Mouse (Mus musculus) neural tube, embryonic 15.5 days (tissue): ENCODE results near the gene Rhobtb1. TPM values are rescaled to one million over a fixed set of nuclear protein-coding genes. Genes with fewer than 3 reads are reported as not detected.
A peak's percentile ranks its signal among the peaks of the same experiment; 100 is the strongest.

Source experiments
- ATAC-seq: fragments of 200-750 bp; cut with Nextera tagmentation; 2 replicates; pipeline ENCODE4 v1.8.0; 2017; ENCODE audit warnings: mild to moderate bottlenecking, moderate TSS enrichment, moderate library complexity; ENCODE audit not compliant: low FRiP score
- H3K27ac ChIP-seq: fragments of 300-500 bp; sonication (generic); replicated peaks from 2 replicates; pipeline ENCODE4 v1.5.1; 2015; ENCODE audit warnings: mild to moderate bottlenecking, inconsistent platforms
- H3K27me3 ChIP-seq: fragments of 300-500 bp; sonication (generic); replicated peaks from 2 replicates; pipeline ENCODE4 v1.6.1; 2015; ENCODE audit warnings: inconsistent platforms
- H3K36me3 ChIP-seq: fragments of 300-500 bp; sonication (generic); 2 replicates; pipeline ENCODE4 v1.6.1; 2015; ENCODE audit warnings: inconsistent platforms
- H3K4me1 ChIP-seq: fragments of 300-500 bp; sonication (generic); 2 replicates; pipeline ENCODE4 v1.6.1; 2015; ENCODE audit warnings: inconsistent platforms
- H3K4me2 ChIP-seq: fragments of 300-500 bp; sonication (generic); 2 replicates; pipeline ENCODE4 v1.6.1; 2015; ENCODE audit warnings: inconsistent platforms, mild to moderate bottlenecking, moderate library complexity
- H3K4me3 ChIP-seq: fragments of 300-500 bp; sonication (generic); replicated peaks from 2 replicates; pipeline ENCODE4 v1.5.1; 2015; ENCODE audit warnings: mild to moderate bottlenecking, inconsistent platforms
- H3K9ac ChIP-seq: fragments of 300-500 bp; sonication (generic); replicated peaks from 2 replicates; pipeline ENCODE4 v1.6.1; 2015; ENCODE audit warnings: mild to moderate bottlenecking, inconsistent platforms
- H3K9me3 ChIP-seq: fragments of 300-500 bp; sonication (generic); replicated peaks from 2 replicates; pipeline ENCODE4 v1.6.1; 2016; ENCODE audit warnings: inconsistent platforms
- WGBS: fragments of 180-500 bp; shearing (Covaris S2); methylation state at CpG from one replicate; pipeline ENCODE4 v1.1.7; 2015; ENCODE audit warnings: mixed read lengths; 5-methylcytosine and 5-hydroxymethylcytosine counted together
- polyA plus RNA-seq: library from polyadenylated mRNA; unstranded; fragments of >200 nt; fragmentation: Nextera tagmentation; extraction: Ambion mirVana; gene quantifications from 2 replicates; pipeline ENCODE4 v1.2.1, GENCODE M21; 2015

Gene Rhobtb1
- polyA plus RNA-seq, 1 experiment from 2014 or later = 15.7 TPM

DNA sequence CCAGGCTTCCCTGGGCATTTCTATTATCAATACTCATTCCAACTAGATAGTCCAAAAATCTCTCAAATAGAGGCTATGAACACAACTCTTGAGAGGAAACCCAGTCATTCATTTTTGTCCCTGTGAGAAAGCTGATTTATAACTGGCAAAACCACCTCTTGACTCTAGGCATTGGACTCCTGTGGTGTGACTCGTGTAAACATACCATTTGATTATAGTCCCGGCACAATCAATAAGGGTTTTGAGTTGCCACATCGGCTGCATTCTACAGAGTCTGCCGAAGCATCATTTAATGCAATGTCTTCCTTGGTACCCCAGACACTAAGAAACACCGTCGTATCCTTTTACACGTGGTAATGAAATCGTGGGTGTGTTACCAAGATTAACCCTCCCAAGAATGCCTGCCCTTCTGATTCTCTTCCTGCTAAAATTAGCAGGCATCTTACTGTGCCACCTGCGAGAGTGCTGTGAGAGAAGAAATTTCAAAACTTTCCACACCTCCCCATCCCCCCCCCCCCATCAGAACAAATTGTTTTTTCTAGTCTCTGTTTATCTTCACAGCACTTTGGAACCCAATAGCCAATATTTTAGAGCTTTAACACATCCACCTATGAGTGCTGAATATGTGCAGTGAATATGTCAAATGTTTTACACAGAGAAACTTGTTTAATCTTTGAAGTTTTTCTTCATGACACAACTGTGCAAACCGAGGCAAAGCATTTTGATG is 39.4 kb downstream of the Rhobtb1 start:
- no peaks in the 10 kb centered on the region for H3K36me3 ChIP-seq
- 86% methylated on average over 10 of the region's 10 CpGs for WGBS
- no peak overlapping the region for H3K4me2 ChIP-seq
- no peak overlapping the region for H3K4me3 ChIP-seq
- no peaks in the 10 kb centered on the region for H3K4me1 ChIP-seq
- no peaks in the 10 kb centered on the region for H3K9me3 ChIP-seq
- no peaks in the 10 kb centered on the region for H3K27me3 ChIP-seq
- no peak overlapping the region for H3K27ac ChIP-seq
- no peak overlapping the region for H3K9ac ChIP-seq
- ATAC-seq = no peak

DNA sequence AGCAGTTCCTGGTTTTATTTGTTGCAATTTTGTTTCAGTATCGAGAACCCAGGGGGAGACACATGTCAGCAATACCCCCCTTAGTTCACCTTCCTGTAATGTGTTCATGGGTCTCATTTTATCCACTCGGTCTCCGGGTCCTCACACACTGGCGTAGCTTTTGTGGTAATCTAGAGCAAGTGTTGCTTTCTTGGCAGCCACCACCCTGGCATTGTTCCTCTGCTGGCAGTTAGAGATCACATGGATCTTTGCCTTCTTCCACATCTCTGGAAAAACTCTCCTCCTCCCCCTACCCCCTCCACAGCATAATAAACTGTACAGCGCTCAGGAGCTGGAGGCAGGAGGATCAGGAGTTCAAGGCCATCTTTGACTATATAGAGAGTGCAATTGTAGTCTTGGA is 41.0 kb downstream of the Rhobtb1 start:
- Histone ChIP-seq H3K27me3 (no peaks in the 10 kb centered on the region), H3K36me3 (no peaks in the 10 kb centered on the region), H3K4me2 (no peak overlapping the region), H3K9ac (no peak overlapping the region), H3K9me3 (no peaks in the 10 kb centered on the region), H3K4me3 (no peak overlapping the region), H3K4me1 (no peaks in the 10 kb centered on the region), H3K27ac (no peak overlapping the region)
- ATAC-seq = no peak
- WGBS = 88% methylated on average over 5 of the region's 5 CpGs

DNA sequence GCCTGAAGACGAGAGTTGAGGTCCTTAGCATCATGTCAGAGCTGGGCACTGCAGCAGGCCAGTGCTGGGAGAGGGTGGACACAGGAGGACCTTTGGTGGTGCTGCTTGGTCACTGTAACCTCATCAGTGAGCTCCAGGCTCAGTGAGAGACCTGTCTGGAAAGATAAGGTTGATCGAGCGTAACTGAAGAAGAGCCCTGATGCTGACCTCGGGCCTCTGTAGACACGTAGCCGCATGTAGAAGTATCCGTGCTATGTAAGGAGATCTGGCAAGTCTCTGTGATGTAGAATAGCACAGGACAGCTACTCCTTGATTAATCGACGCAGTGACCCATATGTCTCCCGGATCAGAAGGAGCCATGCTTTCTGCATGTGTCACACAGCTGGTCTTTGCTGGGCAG is 42.5 kb downstream of the Rhobtb1 start:
- 93% methylated on average over 10 of the region's 10 CpGs for WGBS
- no peak for ATAC-seq
- no peaks in the 10 kb centered on the region for H3K4me1 ChIP-seq
- no peaks in the 10 kb centered on the region for H3K36me3 ChIP-seq
- no peak overlapping the region for H3K9ac ChIP-seq
- no peak overlapping the region for H3K4me3 ChIP-seq
- H3K27me3 ChIP-seq = no peaks in the 10 kb centered on the region
- no peak overlapping the region for H3K27ac ChIP-seq
- H3K4me2 ChIP-seq = no peak overlapping the region
- no peaks in the 10 kb centered on the region for H3K9me3 ChIP-seq

DNA sequence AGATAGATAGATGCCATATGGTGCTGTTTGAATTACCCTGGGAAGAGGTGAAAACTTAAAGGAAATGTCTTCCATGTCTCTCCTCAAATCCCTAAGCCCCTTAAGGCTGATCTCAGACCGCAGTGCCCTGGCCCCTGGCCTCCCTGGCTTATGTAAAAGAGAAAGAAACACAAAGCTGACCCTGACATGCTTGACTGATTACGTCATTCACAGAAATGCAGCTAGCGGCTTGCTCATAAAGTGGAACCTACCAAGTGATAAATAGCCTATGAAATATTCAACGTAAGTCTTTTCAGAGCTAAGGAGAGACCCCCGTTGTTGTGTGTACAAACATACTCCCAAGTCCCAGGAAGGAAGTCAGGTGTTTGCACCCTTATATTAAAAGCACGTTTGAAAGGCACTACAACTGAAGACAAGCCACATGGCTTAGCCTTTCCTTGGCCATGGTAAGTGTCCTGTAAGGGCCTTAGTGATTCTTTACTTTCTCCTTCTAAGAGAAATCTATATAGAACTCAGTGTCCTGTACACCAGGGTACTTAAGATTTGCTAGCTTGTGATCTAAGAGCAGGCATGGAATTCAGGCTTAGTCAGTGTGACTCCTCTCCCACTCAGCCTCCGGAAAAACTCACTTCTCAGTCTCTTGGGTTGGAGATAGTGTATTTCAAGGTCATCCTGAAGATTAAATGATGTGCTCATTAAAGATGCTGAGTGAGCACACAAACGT is 53.6 kb downstream of the Rhobtb1 start:
- Histone ChIP-seq H3K9ac (no peak overlapping the region), H3K9me3 (no peaks in the 10 kb centered on the region), H3K36me3 (no peaks in the 10 kb centered on the region), H3K27ac (no peak overlapping the region), H3K4me2 (no peak overlapping the region), H3K27me3 (no peaks in the 10 kb centered on the region), H3K4me1 (no peaks in the 10 kb centered on the region), H3K4me3 (no peak overlapping the region)
- no peak for ATAC-seq
- 46% methylated on average over 8 of the region's 8 CpGs for WGBS

DNA sequence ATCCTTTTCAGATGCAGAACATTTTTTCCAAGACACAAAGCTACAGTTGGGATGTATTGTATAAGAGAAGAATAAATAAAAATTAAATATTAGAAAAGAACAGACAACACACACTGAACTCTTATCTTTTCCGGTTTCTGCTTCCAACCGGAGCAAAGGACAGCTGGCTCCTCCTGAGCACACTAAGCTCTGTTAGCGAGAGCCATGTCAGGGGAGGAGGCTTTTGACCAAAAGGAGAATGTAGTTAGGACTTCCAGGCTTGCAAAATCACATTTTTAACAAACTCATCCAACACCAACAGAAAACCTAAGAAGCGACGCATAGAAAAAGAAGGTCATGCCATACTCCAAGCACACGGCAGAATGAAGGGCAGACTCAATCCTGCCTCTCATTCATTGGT is 54.8 kb downstream of the Rhobtb1 start:
- ATAC-seq = no peak
- H3K9ac ChIP-seq = no peak overlapping the region
- H3K4me1 ChIP-seq = 0 out of 2 replicates have a peak, but pooled peaks cover under 1% of the 10 kb centered on the region
- no peak overlapping the region for H3K4me3 ChIP-seq
- H3K4me2 ChIP-seq = no peak overlapping the region
- 92% methylated on average over 6 of the region's 6 CpGs for WGBS
- no peaks in the 10 kb centered on the region for H3K9me3 ChIP-seq
- no peaks in the 10 kb centered on the region for H3K36me3 ChIP-seq
- no peaks in the 10 kb centered on the region for H3K27me3 ChIP-seq
- H3K27ac ChIP-seq = no peak overlapping the region

DNA sequence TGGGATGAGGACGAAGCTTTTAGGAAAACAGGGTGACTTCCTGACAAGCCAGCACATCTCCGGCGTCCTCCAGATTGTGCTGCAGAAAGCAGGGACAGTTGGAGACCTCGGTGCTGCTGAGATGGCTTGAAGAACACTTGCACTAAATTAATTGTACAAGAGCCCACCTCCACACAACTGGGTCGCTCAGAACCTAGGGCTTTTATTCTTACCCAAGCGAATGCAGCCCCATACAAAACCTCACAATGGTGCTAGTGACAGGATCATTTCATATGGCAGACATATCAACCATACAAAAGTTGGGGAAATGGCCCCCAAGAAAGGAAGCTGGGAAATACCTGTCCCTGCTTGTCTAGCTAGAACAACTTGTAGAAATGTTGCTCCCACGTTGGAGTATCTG is 56.2 kb downstream of the Rhobtb1 start:
- H3K9ac ChIP-seq = no peak overlapping the region
- no peaks in the 10 kb centered on the region for H3K9me3 ChIP-seq
- H3K27me3 ChIP-seq = no peaks in the 10 kb centered on the region
- no peak overlapping the region for H3K4me3 ChIP-seq
- 86% methylated on average over 7 of the region's 7 CpGs for WGBS
- H3K27ac ChIP-seq = no peak overlapping the region
- no peaks in the 10 kb centered on the region for H3K36me3 ChIP-seq
- ATAC-seq = no peak
- no peak overlapping the region for H3K4me2 ChIP-seq
- H3K4me1 ChIP-seq = peaks cover 12% of the 10 kb centered on the region

DNA sequence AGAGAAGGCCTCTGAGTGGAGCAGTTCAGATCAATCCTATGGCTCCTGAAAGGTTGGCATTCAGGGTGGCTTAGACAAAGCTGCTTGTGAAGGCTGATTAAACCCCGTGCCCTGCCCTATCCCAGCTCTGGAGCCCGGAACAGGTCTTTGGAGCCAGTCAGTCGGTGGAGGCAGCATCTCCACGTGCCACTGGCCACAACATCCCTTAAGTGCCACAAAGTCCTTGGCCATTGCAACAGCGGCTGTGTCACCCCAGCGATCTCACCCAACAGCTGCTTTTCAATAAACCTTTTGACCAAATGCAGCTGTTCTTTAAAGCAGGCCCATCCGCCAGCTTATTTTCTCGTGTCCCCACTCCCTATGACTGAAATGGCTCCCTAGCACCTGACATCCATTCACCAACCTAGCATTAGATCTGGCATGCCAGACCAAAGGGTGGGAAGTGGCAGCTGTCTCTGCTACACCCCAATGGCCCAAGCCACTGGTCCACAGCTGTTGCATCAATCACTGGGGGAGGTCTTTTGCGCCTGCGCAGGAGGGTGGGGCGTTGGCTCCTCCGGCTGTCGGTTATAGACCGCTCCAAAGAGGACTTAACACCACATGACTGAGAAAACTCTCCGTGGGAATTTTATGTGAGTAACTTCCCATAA is 56.9 kb downstream of the Rhobtb1 start:
- Histone ChIP-seq H3K4me1 (peaks cover 12% of the 10 kb centered on the region), H3K9ac (no peak overlapping the region), H3K4me2 (no peak overlapping the region), H3K4me3 (no peak overlapping the region), H3K27ac (no peak overlapping the region), H3K27me3 (no peaks in the 10 kb centered on the region), H3K9me3 (no peaks in the 10 kb centered on the region), H3K36me3 (no peaks in the 10 kb centered on the region)
- no peak for ATAC-seq
- 83% methylated on average over 15 of the region's 15 CpGs for whole genome bisulfite sequencing

DNA sequence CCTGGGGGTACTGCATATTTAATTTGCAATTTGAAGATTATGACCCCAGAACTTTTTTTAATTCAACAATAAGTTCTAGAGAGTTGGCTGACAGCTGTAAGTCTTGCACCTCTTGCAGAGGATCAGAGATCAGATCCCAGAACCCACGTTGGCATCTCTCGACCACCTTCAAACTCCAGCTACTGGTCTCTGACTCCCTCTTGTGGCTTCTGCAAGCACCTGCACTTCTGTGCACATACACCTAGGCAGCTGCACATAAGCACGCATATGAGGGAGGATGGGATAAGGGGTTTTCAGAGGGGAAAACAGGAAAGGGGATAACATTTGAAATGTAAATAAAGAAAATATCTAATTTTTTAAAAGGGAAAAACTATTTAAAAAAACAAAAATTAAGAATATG is 57.5 kb downstream of the Rhobtb1 start:
- 97% methylated on average over 3 of the region's 3 CpGs for WGBS
- H3K36me3 ChIP-seq = no peaks in the 10 kb centered on the region
- no peak for ATAC-seq

DNA sequence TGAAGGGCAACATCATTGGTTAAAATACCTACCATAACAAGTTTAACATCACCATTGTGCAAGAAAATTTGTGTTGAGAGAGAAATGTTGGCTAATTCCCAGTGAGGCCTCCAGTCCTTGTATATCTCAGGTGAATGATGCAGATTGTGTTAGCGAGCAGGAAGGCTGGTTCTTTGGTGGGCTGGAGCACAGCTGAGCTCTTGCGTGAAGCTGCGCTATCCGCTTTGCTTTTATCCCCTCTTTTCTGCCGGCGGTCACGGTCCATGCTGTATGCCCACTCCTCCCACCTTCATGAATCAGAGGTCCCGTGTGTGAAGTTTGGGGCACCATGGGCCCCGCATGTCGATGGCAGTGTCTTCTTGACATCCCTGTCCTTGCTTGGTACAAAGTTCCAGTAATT is 58.8 kb downstream of the Rhobtb1 start:
- H3K4me3 ChIP-seq = no peak overlapping the region
- peaks cover 22% of the 10 kb centered on the region for H3K4me1 ChIP-seq
- H3K9ac ChIP-seq = no peak overlapping the region
- H3K9me3 ChIP-seq = no peaks in the 10 kb centered on the region
- ATAC-seq = no peak
- no peaks in the 10 kb centered on the region for H3K36me3 ChIP-seq
- H3K4me2 ChIP-seq = no peak overlapping the region
- no peaks in the 10 kb centered on the region for H3K27me3 ChIP-seq
- WGBS = 90% methylated on average over 10 of the region's 10 CpGs
- H3K27ac ChIP-seq = no peak overlapping the region

More for the DNA sequence above, 57.5 kb downstream of the Rhobtb1 start:
- Histone ChIP-seq H3K27me3 (no peaks in the 10 kb centered on the region), H3K4me2 (no peak overlapping the region), H3K4me1 (peaks cover 13% of the 10 kb centered on the region), H3K27ac (no peak overlapping the region), H3K4me3 (no peak overlapping the region), H3K9ac (no peak overlapping the region), H3K9me3 (no peaks in the 10 kb centered on the region)

DNA sequence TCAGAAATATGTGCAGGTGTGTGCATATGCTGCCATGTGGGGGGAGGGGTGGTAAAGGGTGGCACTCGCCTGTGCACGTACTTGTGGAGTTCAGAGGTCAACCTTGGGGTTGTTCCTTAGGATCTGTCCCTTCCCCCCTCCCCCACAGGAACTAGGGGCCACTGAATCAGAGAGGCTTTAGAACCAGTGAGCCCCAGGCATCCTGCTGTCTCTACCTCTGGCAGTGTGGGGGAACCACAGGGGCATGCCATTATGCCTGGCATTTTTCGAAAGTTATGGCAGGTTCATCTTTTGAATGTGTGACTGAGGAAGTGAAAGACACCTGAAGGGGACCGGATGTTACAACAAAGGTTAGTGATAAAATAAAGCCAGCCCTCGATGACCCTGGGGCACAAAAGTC is 59.4 kb downstream of the Rhobtb1 start:
- H3K4me1 ChIP-seq = peaks cover 22% of the 10 kb centered on the region
- H3K9me3 ChIP-seq = no peaks in the 10 kb centered on the region
- no peaks in the 10 kb centered on the region for H3K36me3 ChIP-seq
- WGBS = 88% methylated on average over 5 of the region's 5 CpGs
- H3K4me3 ChIP-seq = no peak overlapping the region
- H3K27me3 ChIP-seq = no peaks in the 10 kb centered on the region
- H3K27ac ChIP-seq = no peak overlapping the region
- no peak overlapping the region for H3K9ac ChIP-seq
- no peak overlapping the region for H3K4me2 ChIP-seq
- ATAC-seq = no peak

DNA sequence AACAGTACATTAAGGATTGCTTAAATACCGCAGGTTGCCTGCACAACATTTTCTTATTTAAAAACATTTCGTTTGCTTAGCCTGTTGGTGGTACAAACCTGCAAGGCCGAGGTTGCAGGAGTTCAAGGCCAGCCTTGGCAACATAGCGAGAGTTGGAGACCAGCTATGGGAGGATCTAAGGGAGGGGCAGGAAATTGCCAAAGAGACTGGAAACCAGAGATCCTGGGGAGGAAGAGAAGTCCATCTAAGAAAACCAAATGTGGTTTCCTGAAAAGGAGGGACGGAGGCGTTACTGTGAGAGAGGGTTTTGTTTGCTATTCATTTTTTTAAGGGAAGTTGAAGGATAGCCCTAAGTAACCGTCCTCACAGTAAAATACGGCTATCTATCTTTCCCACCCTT is 60.3 kb downstream of the Rhobtb1 start:
- Histone ChIP-seq H3K4me3 (peak overlapping the region; percentile 78), H3K4me1 (peaks cover 22% of the 10 kb centered on the region), H3K9ac (peak overlapping the region; percentile 90), H3K4me2 (peak overlapping the region; percentile 87), H3K9me3 (no peaks in the 10 kb centered on the region), H3K27ac (peak overlapping the region; percentile 97), H3K36me3 (no peaks in the 10 kb centered on the region), H3K27me3 (no peaks in the 10 kb centered on the region)
- ATAC-seq = no peak
- WGBS = 69% methylated on average over 8 of the region's 8 CpGs

DNA sequence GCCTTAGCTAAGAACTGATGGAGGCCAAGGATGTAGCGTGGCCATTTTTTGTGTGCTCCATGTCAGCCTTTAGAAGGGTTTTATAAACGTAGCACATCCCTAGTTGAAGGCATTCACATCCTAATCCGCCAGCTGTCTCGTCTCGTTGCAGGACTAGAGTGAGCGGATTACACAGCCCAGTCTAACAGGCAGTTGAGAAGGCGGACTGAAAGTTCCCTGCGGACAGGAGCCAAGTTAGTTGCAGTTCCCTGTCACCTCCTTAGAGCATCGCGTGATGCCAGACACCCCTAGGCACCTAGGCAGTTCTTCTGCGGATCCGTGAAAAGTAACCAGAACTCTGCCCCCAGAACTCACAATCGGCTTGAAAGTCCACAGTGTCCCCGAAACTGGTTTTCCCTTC is 60.7 kb downstream of the Rhobtb1 start:
- peak overlapping the region; percentile 97 for H3K27ac ChIP-seq
- H3K36me3 ChIP-seq = no peaks in the 10 kb centered on the region
- H3K4me1 ChIP-seq = peaks cover 22% of the 10 kb centered on the region
- peak overlapping the region; percentile 90 for H3K9ac ChIP-seq
- H3K9me3 ChIP-seq = no peaks in the 10 kb centered on the region
- peak; percentile 7; the same call in 1 of the 2 replicates for ATAC-seq
- 5% methylated on average over 14 of the region's 14 CpGs for WGBS
- H3K4me2 ChIP-seq = peak overlapping the region; percentile 87
- no peaks in the 10 kb centered on the region for H3K27me3 ChIP-seq
- peak overlapping the region; percentile 78 for H3K4me3 ChIP-seq
